Mouse (Mus musculus): ENCODE data around the gene Hoxb7. TPM values are rescaled to one million over a fixed set of nuclear protein-coding genes. Genes with fewer than 3 reads are reported as not detected.
A peak's percentile ranks its signal among the peaks of the same experiment; 100 is the strongest.

Gene Hoxb7
- polyA plus RNA-seq, 1 experiment from 2014 or later: 56.1 TPM

- no peak for ATAC-seq (replicated peaks; ENCODE audit: low FRiP score, low read depth)
- TF ChIP-seq CTCF (IDR thresholded peaks at IDR 0.05; ENCODE audit: low read depth): no peak
- Histone ChIP-seq H3K4me3 (replicated peaks; ENCODE audit: low read depth, low read length) (peak overlapping the region; percentile 83), H3K27me3 (ENCODE audit: insufficient read depth, low read length) (no peaks in the 10 kb centered on the region), H3K9me3 (replicated peaks; ENCODE audit: low read length) (no peaks in the 10 kb centered on the region), H3K27ac (peak overlapping the region; percentile 99), H3K4me1 (replicated peaks; ENCODE audit: insufficient read depth, low read length) (peaks cover 24% of the 10 kb centered on the region), H3K4me2 (ENCODE audit: low read length) (peak overlapping the region; percentile 96), H3K36me3 (ENCODE audit: insufficient read depth, low read length) (0 out of 2 replicates have a peak, but pooled peaks cover 5% of the 10 kb centered on the region), H3K9ac (ENCODE audit: low read depth, low read length) (peak overlapping the region; percentile 98)
- 17% methylated on average over 11 of the region's 11 CpGs for WGBS
- DNase-seq (ENCODE audit: low spot score): no peak
Observed at GRCm38 (mm10) chr11:96297968-96298635, 11.7 kb downstream of the Hoxb7 start.

- H3K4me1 ChIP-seq (replicated peaks; ENCODE audit: insufficient read depth, low read length): peaks cover 24% of the 10 kb centered on the region
- peak overlapping the region; percentile 83 for H3K4me3 ChIP-seq (replicated peaks; ENCODE audit: low read depth, low read length)
- no peak for TF ChIP-seq CTCF (IDR thresholded peaks at IDR 0.05; ENCODE audit: low read depth)
- H3K27ac ChIP-seq: peak overlapping the region; percentile 92
- H3K9ac ChIP-seq (ENCODE audit: low read depth, low read length): peak overlapping the region; percentile 98
- under 1% methylated on average over 59 of the region's 66 CpGs for WGBS
- H3K36me3 ChIP-seq (ENCODE audit: insufficient read depth, low read length): 0 out of 2 replicates have a peak, but pooled peaks cover 5% of the 10 kb centered on the region
- peak; percentile 37; the same call in 1 of the 2 replicates for ATAC-seq (replicated peaks; ENCODE audit: low FRiP score, low read depth)
- H3K27me3 ChIP-seq (ENCODE audit: insufficient read depth, low read length): no peaks in the 10 kb centered on the region
- H3K9me3 ChIP-seq (replicated peaks; ENCODE audit: low read length): no peaks in the 10 kb centered on the region
- peak; percentile 92 for DNase-seq (ENCODE audit: low spot score)
- peak overlapping the region; percentile 96 for H3K4me2 ChIP-seq (ENCODE audit: low read length)
Observed at GRCm38 (mm10) chr11:96298895-96299667, 12.7 kb downstream of the Hoxb7 start.

- WGBS: 14% methylated on average over 9 of the region's 9 CpGs
- no peak for ATAC-seq (replicated peaks; ENCODE audit: low FRiP score, low read depth)
- no peak for TF ChIP-seq CTCF (IDR thresholded peaks at IDR 0.05; ENCODE audit: low read depth)
- Histone ChIP-seq H3K4me1 (replicated peaks; ENCODE audit: insufficient read depth, low read length) (peaks cover 24% of the 10 kb centered on the region), H3K9me3 (replicated peaks; ENCODE audit: low read length) (no peaks in the 10 kb centered on the region), H3K27ac (peak overlapping the region; percentile 92), H3K9ac (ENCODE audit: low read depth, low read length) (peak overlapping the region; percentile 98), H3K27me3 (ENCODE audit: insufficient read depth, low read length) (no peaks in the 10 kb centered on the region), H3K4me3 (replicated peaks; ENCODE audit: low read depth, low read length) (peak overlapping the region; percentile 83), H3K4me2 (ENCODE audit: low read length) (peak overlapping the region; percentile 96), H3K36me3 (ENCODE audit: insufficient read depth, low read length) (0 out of 2 replicates have a peak, but pooled peaks cover 5% of the 10 kb centered on the region)
- DNase-seq (ENCODE audit: low spot score): no peak
Observed at GRCm38 (mm10) chr11:96299781-96300180, 13.4 kb downstream of the Hoxb7 start.

- Histone ChIP-seq H3K36me3 (ENCODE audit: insufficient read depth, low read length) (0 out of 2 replicates have a peak, but pooled peaks cover 5% of the 10 kb centered on the region), H3K4me3 (replicated peaks; ENCODE audit: low read depth, low read length) (peak overlapping the region; percentile 83), H3K9me3 (replicated peaks; ENCODE audit: low read length) (no peaks in the 10 kb centered on the region), H3K9ac (ENCODE audit: low read depth, low read length) (peak overlapping the region; percentile 98), H3K4me1 (replicated peaks; ENCODE audit: insufficient read depth, low read length) (peaks cover 26% of the 10 kb centered on the region), H3K27me3 (ENCODE audit: insufficient read depth, low read length) (no peaks in the 10 kb centered on the region), H3K27ac (peak overlapping the region; percentile 92), H3K4me2 (ENCODE audit: low read length) (peak overlapping the region; percentile 96)
- DNase-seq (ENCODE audit: low spot score) (no peak), ATAC-seq (replicated peaks; ENCODE audit: low FRiP score, low read depth) (peak; percentile 19)
- WGBS: 17% methylated on average over 35 of the region's 35 CpGs
- peak; percentile 32; the same call in 1 of the 2 replicates for TF ChIP-seq CTCF (IDR thresholded peaks at IDR 0.05; ENCODE audit: low read depth)
Observed at GRCm38 (mm10) chr11:96300354-96301063, 14.1 kb downstream of the Hoxb7 start.

GRCm38 (mm10) chr11:96301064-96301431 is 14.6 kb downstream of the Hoxb7 start:
- TF ChIP-seq CTCF (IDR thresholded peaks at IDR 0.05; ENCODE audit: low read depth): no peak
- peak overlapping the region; percentile 83 for H3K4me3 ChIP-seq (replicated peaks; ENCODE audit: low read depth, low read length)
- ATAC-seq (replicated peaks; ENCODE audit: low FRiP score, low read depth): no peak
- peak overlapping the region; percentile 92 for H3K27ac ChIP-seq
- DNase-seq (ENCODE audit: low spot score): no peak
- H3K4me2 ChIP-seq (ENCODE audit: low read length): peak overlapping the region; percentile 96
- peaks cover 30% of the 10 kb centered on the region for H3K4me1 ChIP-seq (replicated peaks; ENCODE audit: insufficient read depth, low read length)
- H3K9ac ChIP-seq (ENCODE audit: low read depth, low read length): peak overlapping the region; percentile 98
- H3K36me3 ChIP-seq (ENCODE audit: insufficient read depth, low read length): 0 out of 2 replicates have a peak, but pooled peaks cover 5% of the 10 kb centered on the region
- no peaks in the 10 kb centered on the region for H3K9me3 ChIP-seq (replicated peaks; ENCODE audit: low read length)
- 39% methylated on average over 10 of the region's 10 CpGs for WGBS
- no peaks in the 10 kb centered on the region for H3K27me3 ChIP-seq (ENCODE audit: insufficient read depth, low read length)

- 9% methylated on average over 15 of the region's 15 CpGs for WGBS
- no peaks in the 10 kb centered on the region for H3K9me3 ChIP-seq (replicated peaks; ENCODE audit: low read length)
- H3K4me3 ChIP-seq (replicated peaks; ENCODE audit: low read depth, low read length): peak overlapping the region; percentile 83
- no peaks in the 10 kb centered on the region for H3K27me3 ChIP-seq (ENCODE audit: insufficient read depth, low read length)
- H3K4me1 ChIP-seq (replicated peaks; ENCODE audit: insufficient read depth, low read length): peaks cover 29% of the 10 kb centered on the region
- H3K9ac ChIP-seq (ENCODE audit: low read depth, low read length): peak overlapping the region; percentile 98
- H3K27ac ChIP-seq: peak overlapping the region; percentile 92
- DNase-seq (ENCODE audit: low spot score) (no peak), ATAC-seq (replicated peaks; ENCODE audit: low FRiP score, low read depth) (no peak)
- 0 out of 2 replicates have a peak, but pooled peaks cover 5% of the 10 kb centered on the region for H3K36me3 ChIP-seq (ENCODE audit: insufficient read depth, low read length)
- peak overlapping the region; percentile 96 for H3K4me2 ChIP-seq (ENCODE audit: low read length)
- no peak for TF ChIP-seq CTCF (IDR thresholded peaks at IDR 0.05; ENCODE audit: low read depth)
Observed at GRCm38 (mm10) chr11:96301837-96302236, 15.4 kb downstream of the Hoxb7 start.

All from kidney, postnatal 0 days (tissue).